Mouse (Mus musculus): ENCODE measurements at regions not wholly inside any gene's neighbourhood (a gene's known extent, or its start where the extent isn't known, plus 50 kb on each side); places are given as distances from the start of the nearest gene placed in this dataset.

DNA sequence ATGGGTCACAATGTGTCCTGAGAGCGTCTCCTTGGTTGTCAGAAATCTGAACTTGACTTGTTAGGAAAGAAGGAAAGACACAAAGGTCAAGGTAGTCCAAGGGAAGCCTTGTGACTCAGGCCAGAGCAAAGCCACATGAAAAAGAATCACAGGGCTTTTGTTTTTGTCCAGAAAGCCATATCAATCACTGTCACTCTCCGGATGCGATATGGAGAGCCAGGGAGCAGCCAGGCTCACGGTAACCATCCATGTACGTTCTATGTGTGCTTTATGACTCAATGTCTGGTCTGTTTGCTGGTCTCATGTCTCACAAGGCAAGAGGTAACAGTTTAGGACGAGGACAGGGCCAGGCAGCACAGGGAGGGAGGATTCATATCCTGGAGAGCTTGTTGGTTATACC is 157.3 kb upstream of the Map3k1 start:
- WGBS = 73% methylated on average over 6 of the region's 6 CpGs
- DNase-seq (ENCODE audit: low read depth, low spot score) = no peak

GRCm38 (mm10) chr13:111966627-111967026 is 157.8 kb upstream of the Map3k1 start:
- DNase-seq (ENCODE audit: low read depth, low spot score) = no peak
- 56% methylated on average over 3 of the region's 3 CpGs for WGBS

GRCm38 (mm10) chr13:111968197-111968596 is 159.4 kb upstream of the Map3k1 start:
- 66% methylated on average over 7 of the region's 7 CpGs for WGBS

GRCm38 (mm10) chr13:111974282-111974681 is 165.5 kb upstream of the Map3k1 start:
- 88% methylated on average over 4 of the region's 4 CpGs for WGBS
- DNase-seq (ENCODE audit: low read depth, low spot score) = no peak

More at GRCm38 (mm10) chr13:111968197-111968596, 159.4 kb upstream of the Map3k1 start:
- no peak for DNase-seq (ENCODE audit: low read depth, low spot score)

DNA sequence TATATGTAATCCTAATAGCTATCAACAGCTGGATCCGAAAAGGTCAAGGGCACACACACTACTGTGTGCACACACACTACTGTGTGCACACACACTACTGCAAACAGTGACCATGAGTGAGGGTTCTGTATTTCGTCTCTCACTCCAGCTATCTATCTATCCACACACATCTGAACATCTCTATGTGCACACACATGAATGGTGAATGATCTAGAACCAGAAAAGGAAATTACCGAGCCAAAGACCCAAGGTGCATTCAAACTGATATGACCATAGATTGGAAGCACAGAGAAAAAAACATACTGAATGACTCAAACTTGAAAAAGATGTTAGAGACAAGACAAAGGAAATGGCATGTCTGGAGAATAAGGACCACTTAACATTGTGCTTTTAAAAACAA is 166.8 kb upstream of the Map3k1 start:
- no peak for DNase-seq (ENCODE audit: low read depth, low spot score)
- WGBS = 94% methylated on average over 3 of the region's 3 CpGs

DNA sequence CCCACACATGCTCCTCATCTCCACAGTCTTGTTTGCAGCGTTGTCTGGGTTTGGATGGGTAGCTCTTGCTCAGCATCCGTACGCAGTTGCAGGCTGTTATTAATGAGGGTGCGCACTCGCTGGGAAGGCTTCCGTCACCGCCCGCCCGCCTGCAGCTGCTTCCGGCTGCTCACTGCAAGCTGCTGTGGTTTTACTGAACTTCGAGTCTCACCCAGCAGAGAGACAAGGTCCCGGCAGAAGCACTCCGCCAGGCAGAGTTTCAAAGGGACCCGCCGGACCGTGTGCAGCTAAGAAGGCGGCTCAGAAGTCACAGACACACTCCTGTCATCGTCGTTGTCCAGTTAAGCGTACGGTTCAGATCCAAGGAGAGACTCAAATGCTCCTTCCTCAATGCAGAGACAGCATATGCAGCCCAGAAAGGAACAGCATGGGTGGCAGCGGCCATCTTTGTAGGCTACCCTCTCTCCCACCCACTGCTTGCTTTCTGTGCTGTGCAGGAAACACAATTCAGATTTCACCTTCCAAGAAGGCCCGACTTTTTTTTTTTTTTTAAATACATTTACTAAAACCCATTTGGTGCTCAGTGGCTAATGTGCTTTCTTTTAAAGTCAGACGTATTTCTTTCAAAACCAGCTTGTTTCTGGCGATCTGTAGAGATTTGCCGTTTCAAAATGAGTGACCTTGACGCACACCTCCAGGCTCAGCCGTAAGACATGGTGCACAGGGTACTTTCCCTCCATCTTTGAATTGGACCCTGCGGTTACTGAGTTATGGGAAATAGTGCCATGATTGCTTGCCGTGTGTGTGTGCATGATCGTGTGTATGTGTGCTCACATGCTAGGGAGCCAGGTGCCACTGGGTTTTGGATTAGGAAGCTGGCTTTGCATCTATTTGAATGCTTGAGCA is 169.2 kb upstream of the Map3k1 start:
- WGBS = 76% methylated on average over 31 of the region's 31 CpGs

DNA sequence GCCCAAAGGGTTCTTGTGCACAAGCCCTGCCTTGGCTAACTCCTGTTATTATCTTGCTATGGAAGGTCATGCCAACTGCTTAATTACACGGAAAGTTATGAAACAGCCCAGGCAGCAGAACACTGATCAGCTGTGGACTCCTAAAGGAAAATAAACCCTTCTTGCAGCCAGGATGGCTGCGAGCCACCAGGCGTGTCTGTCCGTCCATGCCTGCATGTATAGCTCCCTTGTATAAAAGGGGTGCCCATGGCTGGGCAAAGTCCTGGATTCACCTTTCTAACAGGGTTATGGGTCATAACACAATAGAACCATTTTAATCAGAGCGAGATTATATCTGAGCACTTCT is 169.9 kb upstream of the Map3k1 start:
- 27% methylated on average over 5 of the region's 5 CpGs for WGBS
- DNase-seq (ENCODE audit: low read depth, low spot score) = no peak

More for the DNA sequence above, 169.2 kb upstream of the Map3k1 start:
- no peak for DNase-seq (ENCODE audit: low read depth, low spot score)

DNA sequence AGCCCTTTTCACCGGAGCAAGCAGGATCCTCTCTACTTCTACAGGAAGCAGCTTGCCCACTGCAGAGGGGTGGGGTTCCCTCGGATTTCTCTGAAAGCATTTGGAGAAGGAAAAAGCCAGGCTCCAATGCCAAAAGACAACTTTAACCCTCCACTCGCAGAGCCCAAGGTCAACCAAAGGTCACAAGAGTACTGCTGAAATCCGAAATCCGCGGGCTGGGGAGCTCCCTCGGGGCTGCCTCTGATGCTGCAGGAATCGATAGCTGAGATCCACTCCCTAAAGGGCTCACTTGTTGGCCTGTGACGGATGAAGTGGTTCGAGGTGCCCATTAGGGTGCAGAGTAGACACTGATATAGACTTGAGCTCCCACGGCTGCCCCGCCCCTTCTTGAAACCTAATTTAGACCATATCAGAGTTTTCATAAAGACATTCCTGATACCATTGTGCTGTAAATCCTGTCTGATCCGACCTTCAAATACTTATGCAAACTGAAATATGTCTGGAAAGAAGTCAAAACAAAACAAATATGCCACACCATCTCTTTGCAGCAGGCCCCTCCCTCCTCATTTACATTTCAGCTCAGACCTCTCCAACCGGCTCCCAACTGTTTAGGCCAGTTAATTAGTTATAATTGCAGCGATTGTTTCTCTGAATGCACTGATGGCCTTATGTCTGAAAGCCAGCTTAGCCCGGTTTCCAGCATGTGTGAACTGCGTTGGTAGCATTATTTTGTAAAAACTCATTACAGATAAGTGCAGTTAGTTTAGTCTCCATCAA is 170.8 kb upstream of the Map3k1 start:
- WGBS = 23% methylated on average over 17 of the region's 17 CpGs

DNA sequence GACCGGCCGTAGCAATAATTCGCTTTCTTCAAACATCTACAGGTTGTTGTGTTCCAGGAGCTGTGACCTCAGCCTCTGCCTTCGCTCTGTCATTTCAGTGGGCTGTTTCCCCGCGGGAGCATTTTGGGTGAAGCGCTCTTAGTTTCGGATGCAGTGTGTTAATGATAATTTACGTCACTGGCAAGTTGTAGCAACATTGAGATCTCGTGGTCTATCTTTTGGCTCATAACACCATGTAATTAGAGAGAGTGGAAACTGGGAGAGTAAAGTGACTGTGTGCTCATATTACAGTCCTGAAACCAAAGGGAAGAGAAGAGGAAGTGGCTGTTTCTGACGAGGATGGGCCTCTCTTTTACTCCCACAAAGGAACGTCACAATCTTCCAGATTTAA is 171.4 kb upstream of the Map3k1 start:
- no peak for DNase-seq (ENCODE audit: low read depth, low spot score)
- 81% methylated on average over 12 of the region's 12 CpGs for WGBS

More for the DNA sequence above, 170.8 kb upstream of the Map3k1 start:
- no peak for DNase-seq (ENCODE audit: low read depth, low spot score)

DNA sequence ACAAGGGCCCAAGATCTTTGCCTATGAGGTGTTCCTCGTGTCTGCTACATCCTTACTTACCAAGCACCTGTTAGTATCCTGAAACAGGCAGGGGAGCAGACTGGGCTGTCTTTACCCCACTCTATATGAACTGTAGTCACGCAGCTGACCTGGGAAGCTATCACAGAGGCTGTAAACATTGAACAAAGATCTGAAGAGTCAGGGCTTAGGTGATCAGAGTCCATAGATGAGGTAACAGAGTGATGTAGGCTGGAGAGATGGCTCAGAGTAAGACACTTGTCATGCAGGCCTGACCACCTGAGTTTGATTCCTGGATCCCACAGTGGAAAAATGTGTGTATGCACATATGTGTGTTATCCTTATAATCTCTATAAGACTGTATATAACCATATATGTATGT is 172.3 kb upstream of the Map3k1 start:
- no peak for DNase-seq (ENCODE audit: low read depth, low spot score)
- 75% methylated on average over 2 of the region's 2 CpGs for WGBS

DNA sequence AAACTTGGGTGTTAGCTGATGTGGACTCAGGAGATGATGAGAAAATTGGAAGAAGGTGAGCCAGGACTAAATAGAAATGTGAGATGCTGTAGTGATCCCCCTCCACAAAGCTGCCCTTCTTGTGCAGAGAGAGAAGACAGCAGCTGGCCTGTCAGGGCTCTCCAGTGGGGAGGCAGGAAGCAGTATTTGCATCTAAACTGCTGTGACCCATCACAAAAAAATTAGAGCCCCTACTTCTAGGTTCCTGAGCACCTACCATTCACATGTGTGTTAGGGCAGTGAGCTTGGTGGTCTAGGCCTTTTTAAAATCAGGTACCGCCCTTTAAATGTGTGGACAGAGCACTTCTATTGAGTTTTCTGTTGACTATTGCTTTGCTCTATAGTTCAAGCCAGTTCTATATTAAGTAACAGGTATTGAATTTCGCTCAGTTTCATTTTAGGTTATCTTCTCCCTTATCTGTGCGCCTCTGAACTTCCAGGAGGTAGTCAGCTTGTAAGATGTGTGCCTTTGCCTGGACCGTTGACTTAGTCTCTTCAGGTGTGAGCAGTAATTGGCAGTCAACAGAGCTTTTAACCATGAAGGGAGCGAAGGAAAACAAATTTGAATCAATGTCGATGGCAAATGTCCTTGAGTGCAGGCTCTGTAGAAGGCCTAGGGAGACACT is 174.1 kb upstream of the Map3k1 start:
- DNase-seq (ENCODE audit: low read depth, low spot score) = no peak
- WGBS = 67% methylated on average over 6 of the region's 6 CpGs

- 25% methylated on average over 10 of the region's 10 CpGs for WGBS
- DNase-seq (ENCODE audit: low read depth, low spot score) = no peak
Observed at GRCm38 (mm10) chr13:111984081-111984574, 175.3 kb upstream of the Map3k1 start.

DNA sequence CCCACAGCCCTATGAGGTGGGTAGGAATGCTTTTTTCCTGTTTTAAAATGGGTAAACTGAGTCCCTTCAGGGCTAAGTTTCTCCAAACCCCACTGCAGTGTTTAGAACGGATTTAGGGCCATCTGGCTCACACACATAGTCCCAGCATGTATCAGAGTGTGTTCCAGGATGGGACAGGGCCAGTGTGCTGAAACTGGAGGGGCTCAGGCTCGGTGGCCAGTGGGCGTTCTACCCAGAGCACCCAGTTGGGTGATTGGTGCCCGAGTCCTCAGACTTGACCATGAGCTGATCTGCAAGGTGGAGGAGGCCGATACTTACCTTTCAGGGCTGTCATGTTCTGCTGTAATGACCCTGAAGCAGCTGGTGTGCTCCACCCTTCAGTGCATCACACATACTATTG is 176.6 kb upstream of the Map3k1 start:
- no peak for DNase-seq (ENCODE audit: low read depth, low spot score)
- WGBS = 93% methylated on average over 5 of the region's 5 CpGs

DNA sequence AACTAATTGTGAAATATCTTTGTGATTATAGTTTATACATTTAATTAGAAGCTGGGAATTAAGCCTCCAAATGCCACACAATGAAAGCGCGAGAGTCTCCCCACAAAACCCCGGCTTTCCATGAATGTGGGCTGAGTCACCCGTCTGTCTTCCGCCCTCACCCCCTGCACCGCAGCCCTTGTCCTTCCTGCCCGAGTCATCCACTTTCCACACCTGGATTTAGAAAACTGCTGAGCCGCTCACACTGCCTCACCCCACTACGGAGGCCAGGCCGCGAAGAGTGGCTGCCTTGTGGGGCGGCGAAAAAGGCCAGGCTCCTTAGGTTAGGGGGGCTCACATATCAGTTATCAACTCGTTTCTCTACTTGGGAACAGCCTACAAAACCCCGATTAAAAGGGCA is 177.9 kb upstream of the Map3k1 start:
- no peak for DNase-seq (ENCODE audit: low read depth, low spot score)
- 92% methylated on average over 15 of the region's 15 CpGs for WGBS

GRCm38 (mm10) chr13:111987420-111987819 is 178.6 kb upstream of the Map3k1 start:
- no peak for DNase-seq (ENCODE audit: low read depth, low spot score)
- 86% methylated on average over 3 of the region's 3 CpGs for WGBS

DNA sequence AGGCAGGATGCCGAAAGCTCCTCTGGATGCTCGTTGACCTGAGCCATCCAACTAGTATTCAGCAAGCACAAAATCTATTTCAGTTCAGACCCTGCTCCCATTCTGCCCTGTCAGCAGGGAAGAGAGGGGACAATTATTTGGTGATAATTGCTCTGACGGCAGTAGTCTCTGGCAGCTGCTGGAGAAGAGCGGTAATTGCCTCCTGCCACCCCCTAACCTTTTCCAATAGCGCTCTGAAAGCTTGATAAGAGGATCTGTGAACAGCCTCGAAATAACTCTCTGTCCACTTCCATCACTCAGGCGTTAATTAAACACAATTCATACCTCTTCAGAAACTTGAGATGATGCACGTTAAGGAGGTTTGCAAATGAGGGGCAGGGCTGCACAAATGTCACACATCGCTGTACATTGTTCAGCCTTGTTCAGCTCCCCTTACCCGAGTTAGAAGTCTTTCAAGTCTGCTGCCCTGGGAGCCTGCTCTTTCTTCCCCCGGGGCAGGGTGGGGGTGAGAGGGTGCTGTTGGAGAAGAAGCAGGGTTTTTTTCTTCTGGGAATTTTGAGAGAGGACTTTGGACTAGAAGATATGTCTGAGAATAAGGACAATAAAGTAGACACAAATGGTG is 182.2 kb upstream of the Map3k1 start:
- 32% methylated on average over 11 of the region's 11 CpGs for WGBS
- DNase-seq (ENCODE audit: low read depth, low spot score) = no peak

DNA sequence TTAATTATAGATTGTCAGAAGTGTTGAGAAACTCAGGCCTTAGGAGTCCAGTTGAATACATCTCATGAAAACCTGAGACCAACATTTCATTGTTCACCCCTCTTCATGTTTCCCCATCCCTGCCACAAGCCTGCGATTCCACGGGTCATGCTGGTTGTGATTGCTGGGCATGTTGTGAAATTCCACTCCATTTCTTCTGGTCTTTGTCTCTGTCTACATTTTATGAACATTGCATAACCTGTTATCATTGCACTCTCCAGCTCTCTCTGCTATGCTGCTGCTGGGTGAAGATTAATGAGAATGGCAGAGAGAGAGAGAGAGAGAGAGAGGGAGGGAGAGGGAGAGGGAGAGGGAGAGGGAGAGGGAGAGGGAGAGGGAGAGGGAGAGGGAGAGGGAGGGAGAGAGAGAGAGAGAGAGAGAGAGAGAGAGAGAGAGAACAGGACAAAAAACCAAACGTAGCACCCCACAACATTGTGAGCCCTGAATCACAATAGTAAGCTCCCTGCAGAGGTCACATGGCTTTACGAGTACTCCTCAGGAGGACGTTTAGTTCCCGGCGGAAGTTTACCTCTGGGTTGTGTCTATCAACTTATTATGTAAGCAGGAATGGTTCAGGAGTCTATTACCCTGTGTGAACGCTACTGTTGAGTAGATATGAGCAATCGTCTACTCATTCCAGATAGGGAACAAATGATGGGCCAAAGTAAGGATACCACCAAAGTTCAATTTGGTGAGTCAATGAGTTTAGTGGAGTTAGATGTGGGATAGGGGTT is 183.5 kb upstream of the Map3k1 start:
- 66% methylated on average over 9 of the region's 9 CpGs for WGBS
- DNase-seq (ENCODE audit: low read depth, low spot score) = no peak

- DNase-seq (ENCODE audit: low read depth, low spot score) = no peak
- WGBS = 88% methylated on average over 5 of the region's 5 CpGs
Observed at GRCm38 (mm10) chr13:111994862-111995490, 186.2 kb upstream of the Map3k1 start.

GRCm38 (mm10) chr13:111995716-111996115 is 186.9 kb upstream of the Map3k1 start:
- no peak for DNase-seq (ENCODE audit: low read depth, low spot score)
- WGBS = 87% methylated on average over 6 of the region's 6 CpGs

All from large intestine, adult 2 months (tissue).